Mouse (Mus musculus): ENCODE measurements at regions not wholly inside any gene's neighbourhood (a gene's known extent, or its start where the extent isn't known, plus 50 kb on each side); places are given as distances from the start of the nearest gene placed in this dataset.

- DNase-seq (ENCODE audit: low spot score in 2 of 2): no peak
Measured at GRCm38 (mm10) chr8:73645582-73645981, 292.2 kb upstream of the Large1 start.

GRCm38 (mm10) chr8:73626798-73627197 is 273.5 kb upstream of the Large1 start:
- peak in 1 of 2 experiments; percentile 2 for DNase-seq (ENCODE audit: low spot score in 2 of 2)

- no peak for DNase-seq (ENCODE audit: low spot score in 2 of 2)
Measured at GRCm38 (mm10) chr8:73618946-73619345, 265.6 kb upstream of the Large1 start.

- DNase-seq (ENCODE audit: low spot score in 2 of 2): peak; percentile 10 to 29
Measured at GRCm38 (mm10) chr8:73614631-73615030, 261.3 kb upstream of the Large1 start.

- peak in 1 of 2 experiments; percentile 6 for DNase-seq (ENCODE audit: low spot score in 2 of 2)
Measured at GRCm38 (mm10) chr8:73614106-73614505, 260.8 kb upstream of the Large1 start.

GRCm38 (mm10) chr8:73611583-73611982 is 258.2 kb upstream of the Large1 start:
- DNase-seq (ENCODE audit: low spot score in 2 of 2): peak; percentile 62 to 73

- DNase-seq (ENCODE audit: low spot score in 2 of 2): no peak
Measured at GRCm38 (mm10) chr8:73570599-73570998, 217.3 kb upstream of the Large1 start.

- DNase-seq (ENCODE audit: low spot score in 2 of 2): no peak
Measured at GRCm38 (mm10) chr8:73569963-73570362, 216.6 kb upstream of the Large1 start.

Small RNA genes in the stretch of these regions (microRNA-seq; reads per million reads assigned to microRNA genes)
- gene Gm23255: 0 reads per million in 2 experiments
